Mouse (Mus musculus): ENCODE measurements around the gene Ctnnd1.

The Ctnnd1 gene

GRCm38 (mm10) chr2:84647051-84647568 is 3.5 kb downstream of the Ctnnd1 start:
- no peak for DNase-seq (ENCODE audit: low spot score)

DNA sequence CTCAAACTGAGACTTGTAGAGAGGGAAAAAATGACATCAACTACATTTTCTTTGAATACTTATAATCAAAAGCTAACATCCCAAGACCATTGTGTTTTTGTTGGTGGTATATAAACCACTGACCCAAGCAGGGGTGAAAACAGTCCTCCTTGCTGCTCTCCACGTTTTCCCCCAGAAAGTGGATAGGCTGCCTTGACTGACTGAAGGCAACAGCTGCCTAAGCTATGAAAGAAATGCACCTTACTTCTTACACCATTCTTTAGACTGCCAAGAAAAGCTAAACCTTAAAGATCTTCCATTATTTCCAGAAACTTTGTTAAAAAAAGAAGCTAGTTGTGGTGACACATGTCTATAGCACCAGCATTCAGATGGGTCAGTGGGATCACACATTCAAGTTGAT is 4.4 kb downstream of the Ctnnd1 start:
- no peak for DNase-seq (ENCODE audit: low spot score)

DNA sequence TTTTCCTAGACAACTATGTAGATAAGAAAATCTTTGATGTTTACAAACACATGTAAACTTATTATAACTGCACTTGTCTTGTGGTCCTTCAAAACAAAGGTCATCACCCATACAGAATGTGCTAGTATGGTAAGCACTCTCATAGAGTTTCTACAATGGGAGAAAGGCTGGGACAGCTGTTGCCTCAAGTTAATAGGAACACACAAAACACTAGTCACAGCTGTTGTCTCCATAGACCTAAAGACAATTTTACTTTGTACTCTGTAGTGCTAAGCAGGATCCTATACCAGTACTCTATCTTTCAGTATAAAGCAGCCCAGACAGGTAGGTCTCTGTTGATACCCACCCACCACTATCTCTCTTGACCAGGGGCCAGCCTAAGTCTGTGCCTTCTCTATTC is 9.7 kb downstream of the Ctnnd1 start:
- no peak for DNase-seq (ENCODE audit: low spot score)

DNA sequence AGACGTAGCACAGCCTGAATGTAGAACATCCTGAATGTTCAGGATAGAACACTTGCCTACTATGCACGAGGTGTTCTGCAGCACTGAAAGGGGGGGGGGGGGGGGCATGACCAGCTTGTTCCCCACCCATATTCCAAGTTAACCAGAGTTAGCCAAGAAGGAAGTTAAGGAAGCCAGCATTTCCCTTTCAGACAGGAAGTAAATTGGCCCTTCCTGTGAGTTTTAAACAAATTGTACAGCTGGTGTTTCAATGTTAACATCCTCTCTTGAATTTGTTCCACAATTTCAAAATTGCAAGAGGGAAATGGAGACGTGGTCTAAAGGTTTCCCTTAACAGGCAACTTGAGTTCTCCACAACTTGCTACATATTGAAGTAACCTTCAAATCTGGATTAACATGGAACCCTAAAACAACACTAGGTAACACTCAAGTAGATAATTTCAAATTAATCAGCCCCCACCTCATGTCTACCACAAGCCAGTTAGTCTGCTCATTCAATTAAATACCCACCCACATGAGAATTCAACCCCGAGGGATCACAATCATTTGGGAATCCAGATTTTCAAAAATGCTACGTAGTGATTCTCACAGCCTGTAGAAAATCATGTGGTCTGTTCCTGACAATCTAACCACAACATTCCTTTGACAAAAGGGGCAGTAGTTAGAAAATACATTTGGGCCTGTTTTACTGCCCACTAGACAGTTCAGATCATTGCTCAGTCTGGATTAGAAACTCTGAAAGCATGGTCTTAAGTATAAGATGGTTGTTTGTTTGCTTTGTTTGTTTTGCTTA is 11.9 kb downstream of the Ctnnd1 start:
- DNase-seq (ENCODE audit: low spot score) = no peak

GRCm38 (mm10) chr2:84637452-84638165 is 13.0 kb downstream of the Ctnnd1 start:
- no peak for DNase-seq (ENCODE audit: low spot score)

DNA sequence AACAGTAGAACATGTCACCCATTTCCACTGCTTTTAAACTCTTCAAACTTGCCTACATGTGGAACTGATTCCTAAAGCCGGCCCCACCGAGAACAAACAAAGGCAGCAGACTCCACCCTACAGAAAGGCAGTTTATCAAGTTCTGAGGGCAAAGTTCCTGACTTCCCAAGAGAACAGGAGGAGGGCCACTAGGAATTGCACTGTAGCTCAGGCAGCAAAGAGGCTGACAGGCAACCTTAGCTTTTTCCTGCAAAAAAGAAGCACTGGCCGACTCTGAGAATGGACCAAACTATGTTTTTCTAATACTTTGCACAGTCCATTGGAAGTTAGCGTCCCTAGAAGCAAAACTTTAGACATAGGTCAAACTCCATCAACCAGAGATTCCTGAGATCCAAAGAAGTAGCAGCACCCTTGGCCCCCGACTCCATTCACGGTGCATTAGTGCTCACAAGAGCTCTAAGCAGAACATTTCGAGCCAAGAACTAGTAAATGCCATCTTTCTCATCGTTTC is 14.3 kb downstream of the Ctnnd1 start:
- no peak for DNase-seq (ENCODE audit: low spot score)

GRCm38 (mm10) chr2:84635611-84636010 is 15.0 kb downstream of the Ctnnd1 start:
- peak; percentile 85 for DNase-seq (ENCODE audit: low spot score)

DNA sequence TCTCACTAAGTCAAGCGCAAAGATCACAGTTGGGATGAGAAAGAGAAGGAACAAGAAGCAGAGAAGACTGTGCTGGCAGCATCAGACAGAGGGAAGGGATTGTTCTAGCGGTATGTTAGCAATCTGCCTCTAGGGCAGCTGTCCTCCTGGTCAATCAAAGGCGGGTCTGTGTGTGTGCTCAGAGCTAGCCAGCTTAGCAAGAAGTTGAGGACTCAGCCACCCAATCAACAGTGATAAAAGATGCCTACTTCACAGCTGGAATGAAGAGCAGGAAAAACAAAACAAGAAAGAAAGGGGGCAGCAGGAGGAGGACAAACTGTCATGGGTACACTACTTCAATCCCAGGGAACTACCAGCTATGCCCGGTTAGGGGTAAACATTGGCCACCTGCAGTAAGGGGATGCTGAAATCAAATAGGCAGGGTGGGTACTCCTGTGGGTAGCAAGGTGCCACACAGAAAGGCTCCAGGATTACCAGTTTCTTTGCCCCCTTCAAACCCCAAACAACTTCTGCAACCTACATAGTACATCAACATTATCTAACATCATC is 15.6 kb downstream of the Ctnnd1 start:
- no peak for DNase-seq (ENCODE audit: low spot score)

DNA sequence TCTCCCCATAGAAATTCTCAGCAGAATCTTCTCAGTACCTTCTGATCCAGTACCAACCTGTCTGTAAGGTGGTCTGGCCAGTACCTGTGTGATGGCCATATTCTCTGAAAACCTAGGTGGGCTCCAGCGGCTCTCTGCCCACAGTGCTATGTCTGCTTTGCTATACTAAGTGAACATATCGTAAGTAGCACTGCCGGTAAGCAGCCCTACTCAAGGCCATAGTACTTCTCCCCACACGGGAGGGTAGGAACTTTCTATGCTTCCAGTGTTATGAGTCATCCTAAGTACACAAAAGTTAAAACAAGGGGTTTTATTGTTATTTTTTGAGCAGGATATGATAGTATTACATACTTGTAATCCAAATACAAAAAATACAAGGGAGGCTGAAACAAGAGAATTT is 16.6 kb downstream of the Ctnnd1 start:
- no peak for DNase-seq (ENCODE audit: low spot score)

DNA sequence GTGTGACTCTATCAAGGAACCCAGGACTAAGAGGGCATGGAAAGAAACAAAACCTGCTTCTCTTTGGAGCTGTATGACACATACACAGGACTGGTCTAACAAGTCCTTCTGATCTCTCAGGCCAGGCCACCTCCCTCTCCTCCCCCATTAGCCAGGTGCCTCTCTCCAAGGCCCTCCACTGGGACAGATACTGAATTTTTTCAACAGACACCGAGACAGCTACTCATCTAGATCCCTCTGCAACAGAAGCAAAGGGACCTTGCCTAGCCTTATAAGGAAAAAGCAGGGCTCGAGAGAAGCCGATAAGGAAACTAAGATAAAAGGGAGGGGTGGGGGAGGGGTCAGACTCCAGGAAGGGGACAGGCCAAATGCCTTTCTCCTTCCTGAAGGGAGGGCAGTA is 17.6 kb downstream of the Ctnnd1 start:
- DNase-seq (ENCODE audit: low spot score) = peak; percentile 55

GRCm38 (mm10) chr2:84632001-84632400 is 18.6 kb downstream of the Ctnnd1 start:
- no peak for DNase-seq (ENCODE audit: low spot score)

- DNase-seq (ENCODE audit: low spot score) = no peak
Observed at GRCm38 (mm10) chr2:84627036-84627435, 23.5 kb downstream of the Ctnnd1 start.

DNA sequence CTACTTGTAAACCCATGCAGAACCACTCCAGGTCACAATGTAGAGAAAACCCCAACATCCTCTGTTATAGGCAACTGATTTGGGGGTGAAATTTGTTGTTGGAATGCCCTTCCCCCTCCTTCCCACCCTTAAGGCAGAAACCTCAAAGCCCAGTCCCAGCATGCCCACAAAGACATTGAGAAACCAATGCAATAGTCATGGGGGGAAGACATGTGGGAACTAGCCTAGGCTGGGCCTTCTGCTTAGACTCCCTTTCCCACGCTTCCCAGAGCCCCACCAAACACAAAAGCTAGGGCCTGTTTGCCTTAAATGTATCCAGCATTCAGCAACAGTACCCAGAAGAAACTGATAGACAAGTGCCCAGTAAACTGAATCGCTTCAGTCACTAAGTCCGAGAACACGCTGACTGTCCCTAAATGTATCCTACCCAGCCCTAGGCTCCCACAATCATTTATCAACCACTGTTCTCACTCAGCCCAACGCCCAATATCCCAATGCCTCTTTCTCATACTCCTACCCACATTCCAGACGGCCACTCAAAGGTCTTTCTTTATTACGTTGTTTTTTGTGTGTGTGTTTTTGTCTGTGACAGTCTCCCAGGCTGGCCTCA is 24.1 kb downstream of the Ctnnd1 start:
- DNase-seq (ENCODE audit: low spot score) = peak; percentile 54

- no peak for DNase-seq (ENCODE audit: low spot score)
Observed at GRCm38 (mm10) chr2:84624201-84624600, 26.4 kb downstream of the Ctnnd1 start.

- DNase-seq (ENCODE audit: low spot score) = no peak
Observed at GRCm38 (mm10) chr2:84623428-84624119, 27.0 kb downstream of the Ctnnd1 start.

GRCm38 (mm10) chr2:84622668-84623067 is 27.9 kb downstream of the Ctnnd1 start:
- no peak for DNase-seq (ENCODE audit: low spot score)

DNA sequence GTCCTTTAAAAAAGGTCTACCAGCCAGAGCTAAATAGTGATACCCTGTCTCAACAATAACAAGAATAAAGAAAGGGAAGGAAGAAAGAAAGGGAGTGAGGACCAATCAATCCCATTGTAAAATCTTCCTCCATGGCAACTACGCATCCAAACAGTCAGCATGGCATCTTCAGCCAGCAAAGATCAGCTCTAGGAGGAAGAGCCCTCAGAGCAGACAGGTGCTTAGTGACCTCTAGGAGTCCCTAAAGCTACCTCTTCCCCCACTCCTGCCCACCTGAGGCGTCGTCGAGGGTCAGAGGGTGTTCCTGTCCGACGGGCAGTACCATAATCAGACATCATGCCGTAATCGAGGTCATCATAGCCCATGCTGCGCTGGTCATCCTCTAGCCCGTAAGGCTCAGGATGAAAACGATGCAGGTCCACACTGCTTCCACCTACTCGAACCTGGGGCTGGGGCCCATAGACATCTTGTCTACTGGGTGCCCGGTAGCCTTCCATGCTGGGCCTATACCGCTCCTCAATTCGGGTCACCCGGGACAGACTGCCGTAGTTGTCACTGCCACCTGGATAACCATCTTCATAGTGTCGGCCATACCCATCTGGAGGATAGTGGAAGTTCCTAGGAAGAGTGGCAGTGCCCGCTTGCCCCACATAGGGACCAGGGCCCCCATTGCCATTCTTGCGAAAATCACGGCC is 30.8 kb downstream of the Ctnnd1 start:
- DNase-seq (ENCODE audit: low spot score) = no peak

- DNase-seq (ENCODE audit: low spot score) = no peak
Observed at GRCm38 (mm10) chr2:84618914-84619313, 31.7 kb downstream of the Ctnnd1 start.

GRCm38 (mm10) chr2:84617637-84618515 is 32.7 kb downstream of the Ctnnd1 start:
- no peak for DNase-seq (ENCODE audit: low spot score)

DNA sequence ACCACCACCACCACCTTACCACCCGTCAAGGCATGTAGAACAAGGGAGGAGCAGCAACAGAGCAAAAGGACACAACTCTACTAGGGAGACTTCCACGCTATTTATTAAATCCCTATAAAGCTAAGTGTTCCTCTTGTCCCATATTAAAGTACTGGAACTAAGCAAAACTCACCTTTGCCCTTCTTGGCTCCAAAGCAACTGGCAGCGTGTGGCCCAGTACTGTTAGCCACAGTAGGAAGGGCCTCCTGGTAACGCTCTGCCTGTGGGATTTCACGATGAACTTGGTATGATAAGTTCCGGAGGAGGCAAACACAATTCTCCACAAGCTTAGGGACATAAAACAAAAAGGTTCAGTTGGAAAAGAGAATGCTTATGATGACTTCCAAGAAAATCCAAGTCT is 37.8 kb downstream of the Ctnnd1 start:
- DNase-seq (ENCODE audit: low spot score) = no peak
